Mouse (Mus musculus) monocyte, adult 59 days (primary cell): ENCODE data around the gene Cr1l. TPM values are rescaled to one million over a fixed set of nuclear protein-coding genes. Genes with fewer than 3 reads are reported as not detected.

Experiments
- total RNA-seq, 2 experiments: library from RNA; stranded (reverse); gene quantifications; one replicate each; pipeline ENCODE4 v1.2.4; 2023

Cr1l gene
- 100 to 1,000 TPM; 104 to 120 TPM for total RNA-seq

DNA sequence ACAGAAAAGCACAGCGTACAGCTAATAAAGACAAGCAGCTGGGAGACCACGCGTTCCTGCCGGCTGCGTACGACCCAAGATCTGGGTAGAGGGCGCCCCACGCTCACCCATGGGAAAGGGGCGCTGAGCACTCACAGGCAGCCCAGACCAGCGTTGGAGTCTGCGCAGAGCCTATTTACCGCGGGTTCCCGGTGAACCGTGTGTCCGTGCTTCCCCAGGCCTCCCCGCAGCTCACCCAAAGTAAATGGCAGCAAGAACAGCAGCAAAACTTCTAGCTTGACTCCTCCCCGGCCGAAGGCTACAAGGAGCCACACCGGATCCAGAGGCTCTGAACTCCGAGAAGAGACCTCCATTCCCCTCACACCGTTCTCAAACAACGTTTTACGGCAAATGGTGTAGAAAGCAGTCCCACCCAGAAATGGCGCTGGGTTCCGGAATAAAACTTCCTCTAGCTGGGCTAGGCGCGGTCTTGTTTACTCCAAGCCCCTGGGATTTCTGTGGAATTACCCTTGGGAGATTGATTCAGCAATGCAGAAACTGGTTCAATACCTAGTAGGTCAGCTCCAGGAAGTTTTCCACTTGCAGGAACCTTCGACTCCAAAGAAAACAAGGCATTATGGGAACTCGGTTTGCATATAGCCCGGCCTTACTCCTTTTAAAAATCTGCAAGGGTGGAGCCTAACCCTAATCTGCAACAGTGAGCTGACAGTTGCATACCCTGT is at the start of gene Cr1l:
TSS of gene Cr1l (minus strand) at position 634 of the 722 bp plus-strand sequence.

DNA sequence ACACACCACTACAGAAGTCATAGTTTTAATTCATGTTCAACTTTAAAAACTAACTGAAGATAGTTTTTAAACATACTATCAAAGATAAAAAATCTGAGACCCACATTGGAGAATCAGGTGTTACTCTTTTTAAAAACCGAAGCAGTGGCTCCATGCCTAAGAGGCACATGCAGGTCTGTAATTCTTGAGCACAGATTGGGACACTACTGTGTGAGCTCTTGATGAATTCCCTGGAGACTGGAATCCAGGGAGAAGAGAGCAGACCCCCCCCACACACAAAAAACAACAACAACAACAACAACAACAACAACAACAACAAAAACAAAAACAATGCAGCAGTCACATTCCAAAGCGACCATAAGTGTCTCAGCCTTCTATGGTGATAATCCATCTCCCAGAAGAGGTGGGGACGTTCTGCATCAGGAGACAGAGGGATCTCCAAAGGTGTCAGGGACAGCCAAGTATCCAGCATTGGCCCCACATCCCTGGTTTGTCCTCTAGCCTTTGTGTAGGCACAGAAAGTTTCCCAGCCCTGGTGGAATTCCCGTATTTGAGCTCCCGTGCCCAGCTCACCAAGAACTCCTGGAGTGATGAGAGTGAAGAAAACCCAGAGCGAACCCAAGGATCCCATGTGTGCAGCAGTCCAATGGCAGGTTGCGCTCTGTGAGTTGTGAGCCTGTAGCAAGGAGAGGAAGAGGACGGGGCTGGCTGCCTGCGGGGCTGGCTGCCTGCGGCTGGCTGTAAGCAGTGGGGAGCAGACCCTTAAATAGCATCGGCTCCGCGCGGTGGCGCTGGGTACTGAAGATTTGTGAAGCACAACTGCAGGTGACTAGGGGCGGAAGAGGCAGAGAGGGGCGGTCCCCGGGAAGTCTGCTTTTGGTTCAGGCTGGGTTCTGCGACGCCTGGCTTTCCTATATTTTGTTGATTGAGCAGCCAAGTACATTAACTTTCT is 44.9 kb upstream of the Cr1l start, which contains the start of gene Cr2:
TSS of gene Cr2 (minus strand) at position 737 of the 952 bp plus-strand sequence.

GRCm38 (mm10) chr1:195092220-195092720 is 39.1 kb downstream of the Cr1l start, which contains the start of gene Cd46:
Cd46 (minus strand) TSS chr1:195092249.

Other genes starting within 250 kb of the Cr1l start
- gene Cd34, start 192.8 kb downstream of the Cr1l start, total RNA-seq = 1 to 10 TPM; 1.3 to 1.7 TPM
- gene Cd46, start 39.3 kb downstream of the Cr1l start, total RNA-seq = 1 to 10 TPM; 4.5 to 5.1 TPM
- gene Cr2, start 45.1 kb upstream of the Cr1l start, total RNA-seq = 1 to 10 TPM; 1.3 to 2.5 TPM